In genomic region chr14:31669642-31670490, GRCm38 (mm10) we compare ENCODE assay signal across 8 mouse cellular contexts. TPM values are rescaled to one million over a fixed set of nuclear protein-coding genes. Genes with fewer than 3 reads are reported as not detected.
DNase-seq lines count a peak whose midpoint lies in the region; ATAC-seq lines count a peak whose summit lies in the region.

No protein-coding gene starts in this region.

- WGBS in embryonic facial prominence, embryonic 12.5 days: 80% methylated on average over 15 of the region's 15 CpGs
- 65% methylated on average over 15 of the region's 15 CpGs for WGBS in limb, embryonic 15.5 days
- 57% methylated on average over 15 of the region's 15 CpGs for WGBS in midbrain, embryonic 15.5 days

- DNase-seq in layer of hippocampus, adult 9-11 months: peak; percentile 72
- DNase-seq in layer of hippocampus, adult 8-10 months (ENCODE audit: low spot score in 2 of 2): no peak
- peak; percentile 64 for DNase-seq in thymus, postnatal 25 days

- peak overlapping the region; percentile 2; the same call in 1 of the 2 replicates for H3K27ac ChIP-seq in embryonic facial prominence, embryonic 12.5 days
- H3K27ac ChIP-seq in limb, embryonic 15.5 days: peak overlapping the region; percentile 85
- peak overlapping the region; percentile 36 for H3K27ac ChIP-seq in midbrain, embryonic 15.5 days

- ATAC-seq in embryonic facial prominence, embryonic 12.5 days (ENCODE audit: insufficient number of reproducible peaks, insufficient read depth, low FRiP score, low TSS enrichment): no peak
- ATAC-seq in hematopoietic stem cell, adult 5-6 weeks (replicated peaks in 1 of 2; ENCODE audit: insufficient read depth in 1 of 2, low FRiP score in 2 of 2, low TSS enrichment in 1 of 2, low read depth in 1 of 2, poor library complexity in 2 of 2, severe bottlenecking in 2 of 2): peak; percentile 87 to 89
- 0 out of 2 replicates have a peak, but pooled peaks have one; percentile 40 for ATAC-seq in limb, embryonic 15.5 days (ENCODE audit: insufficient number of reproducible peaks, low FRiP score, low TSS enrichment, low read depth)
- no peak for ATAC-seq in midbrain, embryonic 15.5 days (replicated peaks)
- no peak for ATAC-seq in erythroblast, adult 5-6 weeks (replicated peaks; ENCODE audit: low FRiP score, poor library complexity, severe bottlenecking)

- H3K4me1 ChIP-seq in embryonic facial prominence, embryonic 12.5 days: peaks cover 5% of the 10 kb centered on the region; the same call in 1 of the 2 replicates
- H3K4me1 ChIP-seq in limb, embryonic 15.5 days: peaks cover 60% of the 10 kb centered on the region
- H3K4me1 ChIP-seq in midbrain, embryonic 15.5 days: 0 out of 2 replicates have a peak, but pooled peaks cover 7% of the 10 kb centered on the region

- no peak overlapping the region for H3K9ac ChIP-seq in embryonic facial prominence, embryonic 12.5 days
- H3K9ac ChIP-seq in limb, embryonic 15.5 days: no peak overlapping the region
- no peak overlapping the region for H3K9ac ChIP-seq in midbrain, embryonic 15.5 days

- no peaks in the 10 kb centered on the region for H3K27me3 ChIP-seq in embryonic facial prominence, embryonic 12.5 days
- no peaks in the 10 kb centered on the region for H3K27me3 ChIP-seq in limb, embryonic 15.5 days
- no peaks in the 10 kb centered on the region for H3K27me3 ChIP-seq in midbrain, embryonic 15.5 days (replicated peaks)

- H3K36me3 ChIP-seq in embryonic facial prominence, embryonic 12.5 days: peaks cover 10% of the 10 kb centered on the region
- H3K36me3 ChIP-seq in limb, embryonic 15.5 days: peaks cover 13% of the 10 kb centered on the region; the same call in 1 of the 2 replicates
- no peaks in the 10 kb centered on the region for H3K36me3 ChIP-seq in midbrain, embryonic 15.5 days (replicated peaks)

- no peak overlapping the region for H3K4me2 ChIP-seq in embryonic facial prominence, embryonic 12.5 days (replicated peaks)
- H3K4me2 ChIP-seq in limb, embryonic 15.5 days: peak overlapping the region; percentile 12
- no peak overlapping the region for H3K4me2 ChIP-seq in midbrain, embryonic 15.5 days

- no peaks in the 10 kb centered on the region for H3K9me3 ChIP-seq in embryonic facial prominence, embryonic 12.5 days
- no peaks in the 10 kb centered on the region for H3K9me3 ChIP-seq in limb, embryonic 15.5 days
- no peaks in the 10 kb centered on the region for H3K9me3 ChIP-seq in midbrain, embryonic 15.5 days

- H3K4me3 ChIP-seq in embryonic facial prominence, embryonic 12.5 days: no peak overlapping the region
- no peak overlapping the region for H3K4me3 ChIP-seq in limb, embryonic 15.5 days
- H3K4me3 ChIP-seq in midbrain, embryonic 15.5 days: no peak overlapping the region

RNA-seq across cellular contexts. Expression of gene Hacl1, which starts 28.8 kb away (rescaled TPM):
- total RNA-seq in layer of hippocampus, adult 8-10 months (2022): 10 to 100 TPM in 1 of 4 experiments, 1 to 10 TPM in 3; 7.3 to 10.9 (median 9.1) TPM
- 10.6 and 13.8 TPM in 2 replicates for polyA plus RNA-seq in embryonic facial prominence, embryonic 12.5 days (2016; fragmentation: Nextera tagmentation; extraction: Ambion mirVana)
- total RNA-seq in hematopoietic stem cell, adult 5-6 weeks (2017): 26.0 and 51.5 TPM in 2 replicates
- polyA plus RNA-seq in limb, embryonic 15.5 days (2015; fragmentation: Nextera tagmentation; extraction: Ambion mirVana): 12.2 and 14.7 TPM in 2 replicates
- 6.2 and 8.4 TPM in 2 replicates for polyA plus RNA-seq in midbrain, embryonic 15.5 days (2015; fragmentation: Nextera tagmentation; extraction: Ambion mirVana)
- total RNA-seq in erythroblast, adult 5-6 weeks (2015; ENCODE audit: low replicate concordance): 0.58 and 11.5 TPM in 2 replicates
- 11.2 and 18.7 TPM in 2 replicates for total RNA-seq in erythroblast, adult 5-6 weeks (2017; ENCODE audit: low replicate concordance)

RNA-seq across cellular contexts. Expression of gene Btd, which starts 29.0 kb away (rescaled TPM):
- total RNA-seq in layer of hippocampus, adult 8-10 months (2022): 10 to 100 TPM in 3 of 4 experiments, 1 to 10 TPM in 1; 9.0 to 12.5 (median 11.0) TPM
- 25.3 and 28.5 TPM in 2 replicates for polyA plus RNA-seq in embryonic facial prominence, embryonic 12.5 days (2016; fragmentation: Nextera tagmentation; extraction: Ambion mirVana)
- total RNA-seq in hematopoietic stem cell, adult 5-6 weeks (2017): 12.3 and 23.3 TPM in 2 replicates
- polyA plus RNA-seq in limb, embryonic 15.5 days (2015; fragmentation: Nextera tagmentation; extraction: Ambion mirVana): 37.1 and 37.8 TPM in 2 replicates
- 13.8 and 16.2 TPM in 2 replicates for polyA plus RNA-seq in midbrain, embryonic 15.5 days (2015; fragmentation: Nextera tagmentation; extraction: Ambion mirVana)
- 5.6 and 18.3 TPM in 2 replicates for total RNA-seq in erythroblast, adult 5-6 weeks (2015; ENCODE audit: low replicate concordance)
- 4.5 and 5.3 TPM in 2 replicates for total RNA-seq in erythroblast, adult 5-6 weeks (2017; ENCODE audit: low replicate concordance)

RNA-seq across cellular contexts. Expression of gene Gm49387, which starts 29.2 kb away (rescaled TPM):
- not detected for total RNA-seq in layer of hippocampus, adult 8-10 months (2022)
- 2.3 TPM in 1 of 2 replicates, not detected in the other for polyA plus RNA-seq in embryonic facial prominence, embryonic 12.5 days (2016; fragmentation: Nextera tagmentation; extraction: Ambion mirVana)
- total RNA-seq in hematopoietic stem cell, adult 5-6 weeks (2017): not detected in 2 replicates
- 0.97 and 1.7 TPM in 2 replicates for polyA plus RNA-seq in limb, embryonic 15.5 days (2015; fragmentation: Nextera tagmentation; extraction: Ambion mirVana)
- polyA plus RNA-seq in midbrain, embryonic 15.5 days (2015; fragmentation: Nextera tagmentation; extraction: Ambion mirVana): 0.63 and 1.2 TPM in 2 replicates
- 2.7 TPM in 1 of 2 replicates, not detected in the other for total RNA-seq in erythroblast, adult 5-6 weeks (2015; ENCODE audit: low replicate concordance)
- total RNA-seq in erythroblast, adult 5-6 weeks (2017; ENCODE audit: low replicate concordance): not detected in 2 replicates

Comparison
In these comparisons a context has a peak if more than half of its experiments do, and no peak if none do; other contexts are left out.
1. DNase-seq: peak in layer of hippocampus, adult 9-11 months (single experiment) and thymus, postnatal 25 days (single experiment); none in layer of hippocampus, adult 8-10 months (0 of 2).
2. ATAC-seq: peak in hematopoietic stem cell, adult 5-6 weeks (2 of 2) and limb, embryonic 15.5 days (single experiment); none in embryonic facial prominence, embryonic 12.5 days (single experiment), midbrain, embryonic 15.5 days (single experiment) and erythroblast, adult 5-6 weeks (single experiment).
3. H3K27ac ChIP-seq: peak in every context shown above with its lines; median percentile 85 in limb, embryonic 15.5 days; 36 in midbrain, embryonic 15.5 days; 2 in embryonic facial prominence, embryonic 12.5 days.